Mouse (Mus musculus): ENCODE results near the gene Krt87. TPM values are rescaled to one million over a fixed set of nuclear protein-coding genes. Genes with fewer than 3 reads are reported as not detected.
A peak's percentile ranks its signal among the peaks of the same experiment; 100 is the strongest.

Gene Krt87
- total and polyA plus RNA-seq, 2 experiments from 2014 or later, result 0.84 to 1.2 TPM

GRCm38 (mm10) chr15:101446572-101446971 is 8.0 kb upstream of the Krt87 start:
- no peak overlapping the region for H3K9ac ChIP-seq (replicated peaks; ENCODE audit: low read length, poor library complexity, severe bottlenecking)
- H3K4me1 ChIP-seq (ENCODE audit: insufficient read depth, low read length), result no peaks in the 10 kb centered on the region
- TF ChIP-seq CTCF (IDR thresholded peaks at IDR 0.05), result no peak
- no peaks in the 10 kb centered on the region for H3K27me3 ChIP-seq (ENCODE audit: insufficient read depth, low read length)
- ATAC-seq (ENCODE audit: low FRiP score), result no peak
- no peaks in the 10 kb centered on the region for H3K36me3 ChIP-seq (ENCODE audit: insufficient read depth, low read length)
- no peak for DNase-seq (ENCODE audit: low spot score)
- no peak overlapping the region for H3K4me2 ChIP-seq (ENCODE audit: low read depth, low read length, poor library complexity, severe bottlenecking)
- 60% methylated on average over 11 of the region's 11 CpGs for WGBS
- no peak overlapping the region for H3K4me3 ChIP-seq (ENCODE audit: low read depth, low read length)
- no peaks in the 10 kb centered on the region for H3K9me3 ChIP-seq (ENCODE audit: low read length)
- H3K27ac ChIP-seq (ENCODE audit: low read depth, low read length), result no peak overlapping the region

GRCm38 (mm10) chr15:101440837-101441236 is 2.2 kb upstream of the Krt87 start:
- Histone ChIP-seq H3K9me3 (ENCODE audit: low read length) (no peaks in the 10 kb centered on the region), H3K9ac (replicated peaks; ENCODE audit: low read length, poor library complexity, severe bottlenecking) (no peak overlapping the region), H3K4me1 (ENCODE audit: insufficient read depth, low read length) (peaks cover 3% of the 10 kb centered on the region; the same call in 1 of the 2 replicates), H3K27ac (ENCODE audit: low read depth, low read length) (no peak overlapping the region), H3K27me3 (ENCODE audit: insufficient read depth, low read length) (peaks cover 16% of the 10 kb centered on the region; the same call in 1 of the 2 replicates), H3K36me3 (ENCODE audit: insufficient read depth, low read length) (no peaks in the 10 kb centered on the region), H3K4me2 (ENCODE audit: low read depth, low read length, poor library complexity, severe bottlenecking) (no peak overlapping the region), H3K4me3 (ENCODE audit: low read depth, low read length) (no peak overlapping the region)
- ATAC-seq (ENCODE audit: low FRiP score) (no peak), DNase-seq (ENCODE audit: low spot score) (no peak)
- WGBS, result 80% methylated on average over 4 of the region's 4 CpGs
- no peak for TF ChIP-seq CTCF (IDR thresholded peaks at IDR 0.05)

GRCm38 (mm10) chr15:101436611-101437010 is 2.0 kb downstream of the Krt87 start:
- H3K4me1 ChIP-seq (ENCODE audit: insufficient read depth, low read length), result peaks cover 3% of the 10 kb centered on the region; the same call in 1 of the 2 replicates

GRCm38 (mm10) chr15:101424914-101425313 is 13.7 kb downstream of the Krt87 start:
- no peak overlapping the region for H3K4me3 ChIP-seq (ENCODE audit: low read depth, low read length)
- no peak for TF ChIP-seq CTCF (IDR thresholded peaks at IDR 0.05)
- no peaks in the 10 kb centered on the region for H3K4me1 ChIP-seq (ENCODE audit: insufficient read depth, low read length)
- ATAC-seq (ENCODE audit: low FRiP score) (no peak), DNase-seq (ENCODE audit: low spot score) (no peak)
- H3K9me3 ChIP-seq (ENCODE audit: low read length), result no peaks in the 10 kb centered on the region
- peaks cover 1% of the 10 kb centered on the region; the same call in 1 of the 2 replicates for H3K27me3 ChIP-seq (ENCODE audit: insufficient read depth, low read length)
- H3K9ac ChIP-seq (replicated peaks; ENCODE audit: low read length, poor library complexity, severe bottlenecking), result no peak overlapping the region
- 32% methylated on average over 5 of the region's 5 CpGs for WGBS
- no peak overlapping the region for H3K27ac ChIP-seq (ENCODE audit: low read depth, low read length)
- no peak overlapping the region for H3K4me2 ChIP-seq (ENCODE audit: low read depth, low read length, poor library complexity, severe bottlenecking)
- H3K36me3 ChIP-seq (ENCODE audit: insufficient read depth, low read length), result no peaks in the 10 kb centered on the region

More at GRCm38 (mm10) chr15:101436611-101437010, 2.0 kb downstream of the Krt87 start:
- H3K27me3 ChIP-seq (ENCODE audit: insufficient read depth, low read length), result peaks cover 16% of the 10 kb centered on the region; the same call in 1 of the 2 replicates
- H3K27ac ChIP-seq (ENCODE audit: low read depth, low read length), result no peak overlapping the region
- WGBS, result 84% methylated on average over 7 of the region's 7 CpGs
- H3K4me3 ChIP-seq (ENCODE audit: low read depth, low read length), result no peak overlapping the region
- H3K9ac ChIP-seq (replicated peaks; ENCODE audit: low read length, poor library complexity, severe bottlenecking), result no peak overlapping the region
- no peaks in the 10 kb centered on the region for H3K9me3 ChIP-seq (ENCODE audit: low read length)
- no peak for DNase-seq (ENCODE audit: low spot score)
- no peak overlapping the region for H3K4me2 ChIP-seq (ENCODE audit: low read depth, low read length, poor library complexity, severe bottlenecking)
- TF ChIP-seq CTCF (IDR thresholded peaks at IDR 0.05), result no peak
- no peaks in the 10 kb centered on the region for H3K36me3 ChIP-seq (ENCODE audit: insufficient read depth, low read length)
- no peak for ATAC-seq (ENCODE audit: low FRiP score)

- no peak overlapping the region for H3K27ac ChIP-seq (ENCODE audit: low read depth, low read length)
- WGBS, result 59% methylated on average over 6 of the region's 6 CpGs
- peak; percentile 48 for TF ChIP-seq CTCF (IDR thresholded peaks at IDR 0.05)
- H3K9me3 ChIP-seq (ENCODE audit: low read length), result no peaks in the 10 kb centered on the region
- no peaks in the 10 kb centered on the region for H3K4me1 ChIP-seq (ENCODE audit: insufficient read depth, low read length)
- H3K36me3 ChIP-seq (ENCODE audit: insufficient read depth, low read length), result no peaks in the 10 kb centered on the region
- no peak overlapping the region for H3K9ac ChIP-seq (replicated peaks; ENCODE audit: low read length, poor library complexity, severe bottlenecking)
- DNase-seq (ENCODE audit: low spot score), result peak; percentile 15
- H3K27me3 ChIP-seq (ENCODE audit: insufficient read depth, low read length), result peaks cover 3% of the 10 kb centered on the region; the same call in 1 of the 2 replicates
- H3K4me2 ChIP-seq (ENCODE audit: low read depth, low read length, poor library complexity, severe bottlenecking), result no peak overlapping the region
- no peak overlapping the region for H3K4me3 ChIP-seq (ENCODE audit: low read depth, low read length)
- no peak for ATAC-seq (ENCODE audit: low FRiP score)
Observed at GRCm38 (mm10) chr15:101420903-101421302, 17.7 kb downstream of the Krt87 start.

GRCm38 (mm10) chr15:101418950-101419349 is 19.7 kb downstream of the Krt87 start:
- WGBS, result 79% methylated on average over 4 of the region's 4 CpGs
- H3K4me1 ChIP-seq (ENCODE audit: insufficient read depth, low read length), result no peaks in the 10 kb centered on the region

More at GRCm38 (mm10) chr15:101418950-101419349, 19.7 kb downstream of the Krt87 start:
- Histone ChIP-seq H3K36me3 (ENCODE audit: insufficient read depth, low read length) (no peaks in the 10 kb centered on the region), H3K9me3 (ENCODE audit: low read length) (no peaks in the 10 kb centered on the region), H3K27ac (ENCODE audit: low read depth, low read length) (no peak overlapping the region), H3K27me3 (ENCODE audit: insufficient read depth, low read length) (peaks cover 3% of the 10 kb centered on the region; the same call in 1 of the 2 replicates), H3K4me2 (ENCODE audit: low read depth, low read length, poor library complexity, severe bottlenecking) (no peak overlapping the region), H3K4me3 (ENCODE audit: low read depth, low read length) (no peak overlapping the region), H3K9ac (replicated peaks; ENCODE audit: low read length, poor library complexity, severe bottlenecking) (no peak overlapping the region)
- TF ChIP-seq CTCF (IDR thresholded peaks at IDR 0.05), result no peak
- DNase-seq (ENCODE audit: low spot score) (peak; percentile 35), ATAC-seq (ENCODE audit: low FRiP score) (no peak)

All from midbrain, postnatal 0 days (tissue).